Mouse (Mus musculus) stomach, postnatal 0 days (tissue): Measurements from ENCODE around the gene Glrx5.

Experiments
- CTCF ChIP-seq: IDR thresholded peaks from 2 replicates; pipeline ENCODE4 v1.5.1; 2016; ENCODE audit warnings: antibody characterized with exemption, low read depth, mild to moderate bottlenecking, moderate library complexity
- EP300 ChIP-seq: optimal IDR thresholded peaks from 2 replicates; pipeline ENCODE3; 2016; ENCODE audit warnings: antibody characterized with exemption

GRCm38 (mm10) chr12:105084171-105084570 lies 51.7 kb downstream of the Glrx5 start:
- no peak for TF ChIP-seq CTCF
- no peak for TF ChIP-seq EP300
